Mouse (Mus musculus) embryonic facial prominence, embryonic 13.5 days (tissue): ENCODE data around the gene Cic. TPM values are rescaled to one million over a fixed set of nuclear protein-coding genes. Genes with fewer than 3 reads are reported as not detected.

Experiments
- ATAC-seq: fragments of 200-750 bp; cut with Nextera tagmentation; 2 replicates; pipeline ENCODE4 v1.8.0; 2017; ENCODE audit warnings: low read depth; ENCODE audit not compliant: insufficient number of reproducible peaks, insufficient read depth, low FRiP score, low TSS enrichment
- H3K27ac ChIP-seq: fragments of 300-500 bp; sonication (generic); 2 replicates; pipeline ENCODE4 v1.5.1; 2015; ENCODE audit warnings: moderate library complexity, mild to moderate bottlenecking, inconsistent platforms
- H3K27me3 ChIP-seq: fragments of 300-500 bp; sonication (generic); 2 replicates; pipeline ENCODE4 v1.6.1; 2015; ENCODE audit warnings: mild to moderate bottlenecking, inconsistent platforms
- H3K36me3 ChIP-seq: fragments of 300-500 bp; sonication (generic); 2 replicates; pipeline ENCODE4 v1.6.1; 2015; ENCODE audit warnings: mild to moderate bottlenecking, inconsistent platforms
- H3K4me1 ChIP-seq: fragments of 300-500 bp; sonication (generic); 2 replicates; pipeline ENCODE4 v1.6.1; 2015; ENCODE audit warnings: inconsistent platforms
- H3K4me2 ChIP-seq: fragments of 300-500 bp; sonication (generic); 2 replicates; pipeline ENCODE4 v1.6.1; 2015; ENCODE audit warnings: moderate library complexity, mild to moderate bottlenecking, inconsistent platforms
- H3K4me3 ChIP-seq: fragments of 300-500 bp; sonication (generic); 2 replicates; pipeline ENCODE4 v1.5.1; 2015; ENCODE audit warnings: mild to moderate bottlenecking, inconsistent platforms
- H3K9ac ChIP-seq: fragments of 300-500 bp; sonication (generic); 2 replicates; pipeline ENCODE4 v1.6.1; 2015; ENCODE audit warnings: mild to moderate bottlenecking, inconsistent platforms
- H3K9me3 ChIP-seq: fragments of 300-500 bp; sonication (generic); 2 replicates; pipeline ENCODE4 v1.6.1; 2016; ENCODE audit warnings: inconsistent platforms
- WGBS: fragments of 180-500 bp; shearing (Covaris S2); methylation state at CpG from one replicate; pipeline ENCODE4 v1.1.7; 2015; ENCODE audit warnings: mixed read lengths; 5-methylcytosine and 5-hydroxymethylcytosine counted together
- polyA plus RNA-seq: library from polyadenylated mRNA; unstranded; fragments of >200 nt; fragmentation: Nextera tagmentation; extraction: Ambion mirVana; gene quantifications from 2 replicates; pipeline ENCODE4 v1.2.1, GENCODE M21; 2015

The Cic gene
- polyA plus RNA-seq, 1 experiment from 2014 or later, result 46.2 TPM

- no peak for ATAC-seq
- 86% methylated on average over 3 of the region's 3 CpGs for WGBS
- Histone ChIP-seq H3K9ac (no peak overlapping the region), H3K36me3 (peaks cover 93% of the 10 kb centered on the region), H3K4me2 (no peak overlapping the region), H3K4me1 (peaks cover 32% of the 10 kb centered on the region), H3K27me3 (no peaks in the 10 kb centered on the region), H3K4me3 (peak overlapping the region; percentile 10; the same call in 1 of the 2 replicates), H3K9me3 (no peaks in the 10 kb centered on the region), H3K27ac (no peak overlapping the region)
Observed at GRCm38 (mm10) chr7:25288721-25289120, 21.2 kb downstream of the Cic start.

GRCm38 (mm10) chr7:25289925-25290324, 22.4 kb downstream of the Cic start:
- Histone ChIP-seq H3K4me1 (peaks cover 21% of the 10 kb centered on the region), H3K9ac (no peak overlapping the region), H3K27me3 (no peaks in the 10 kb centered on the region), H3K4me3 (no peak overlapping the region), H3K27ac (no peak overlapping the region), H3K4me2 (no peak overlapping the region), H3K9me3 (no peaks in the 10 kb centered on the region), H3K36me3 (peaks cover 100% of the 10 kb centered on the region)
- WGBS, result 95% methylated on average over 3 of the region's 3 CpGs
- ATAC-seq, result no peak

- Histone ChIP-seq H3K4me1 (peaks cover 23% of the 10 kb centered on the region), H3K27ac (no peak overlapping the region), H3K4me3 (no peak overlapping the region), H3K36me3 (peaks cover 100% of the 10 kb centered on the region), H3K27me3 (no peaks in the 10 kb centered on the region), H3K9ac (0 out of 2 replicates have a peak overlapping the region, but pooled peaks have one; percentile 0), H3K9me3 (no peaks in the 10 kb centered on the region), H3K4me2 (no peak overlapping the region)
- 92% methylated on average over 1 of the region's 1 CpGs for WGBS
- peak; percentile 50; the same call in 1 of the 2 replicates for ATAC-seq
Observed at GRCm38 (mm10) chr7:25290463-25290862, 23.0 kb downstream of the Cic start.

- 74% methylated on average over 2 of the region's 2 CpGs for WGBS
- 0 out of 2 replicates have a peak overlapping the region, but pooled peaks have one; percentile 0 for H3K9ac ChIP-seq
- no peak overlapping the region for H3K4me2 ChIP-seq
- H3K36me3 ChIP-seq, result peaks cover 100% of the 10 kb centered on the region
- peaks cover 23% of the 10 kb centered on the region for H3K4me1 ChIP-seq
- no peaks in the 10 kb centered on the region for H3K27me3 ChIP-seq
- no peak overlapping the region for H3K4me3 ChIP-seq
- 0 out of 2 replicates have a peak overlapping the region, but pooled peaks have one; percentile 39 for H3K27ac ChIP-seq
- no peaks in the 10 kb centered on the region for H3K9me3 ChIP-seq
- no peak for ATAC-seq
Observed at GRCm38 (mm10) chr7:25290911-25291310, 23.4 kb downstream of the Cic start.

- H3K4me2 ChIP-seq, result no peak overlapping the region
- ATAC-seq, result no peak
- H3K27ac ChIP-seq, result no peak overlapping the region
- H3K36me3 ChIP-seq, result peaks cover 91% of the 10 kb centered on the region
- H3K4me3 ChIP-seq, result no peak overlapping the region
- H3K27me3 ChIP-seq, result no peaks in the 10 kb centered on the region
- H3K9ac ChIP-seq, result peak overlapping the region; percentile 27; the same call in 1 of the 2 replicates
- H3K9me3 ChIP-seq, result no peaks in the 10 kb centered on the region
- peaks cover 32% of the 10 kb centered on the region for H3K4me1 ChIP-seq
- 66% methylated on average over 7 of the region's 7 CpGs for WGBS
Observed at GRCm38 (mm10) chr7:25292107-25292506, 24.6 kb downstream of the Cic start.

GRCm38 (mm10) chr7:25293191-25293739, 25.8 kb downstream of the Cic start:
- Histone ChIP-seq H3K4me1 (peaks cover 35% of the 10 kb centered on the region), H3K27me3 (no peaks in the 10 kb centered on the region), H3K9me3 (no peaks in the 10 kb centered on the region), H3K36me3 (peaks cover 79% of the 10 kb centered on the region), H3K4me3 (no peak overlapping the region), H3K4me2 (no peak overlapping the region), H3K27ac (peak overlapping the region; percentile 64; the same call in 1 of the 2 replicates), H3K9ac (no peak overlapping the region)
- 79% methylated on average over 10 of the region's 10 CpGs for WGBS
- ATAC-seq, result no peak

- Histone ChIP-seq H3K27ac (no peak overlapping the region), H3K4me2 (no peak overlapping the region), H3K9ac (no peak overlapping the region)
Observed at GRCm38 (mm10) chr7:25294495-25294894, 27.0 kb downstream of the Cic start.

GRCm38 (mm10) chr7:25294960-25295722, 27.6 kb downstream of the Cic start:
- H3K9me3 ChIP-seq, result no peaks in the 10 kb centered on the region
- H3K4me1 ChIP-seq, result peaks cover 39% of the 10 kb centered on the region
- H3K4me3 ChIP-seq, result no peak overlapping the region
- ATAC-seq, result no peak
- 0 out of 2 replicates have a peak overlapping the region, but pooled peaks have one; percentile 6 for H3K9ac ChIP-seq
- WGBS, result 84% methylated on average over 12 of the region's 12 CpGs
- peaks cover 61% of the 10 kb centered on the region for H3K36me3 ChIP-seq
- no peak overlapping the region for H3K27ac ChIP-seq
- no peaks in the 10 kb centered on the region for H3K27me3 ChIP-seq
- H3K4me2 ChIP-seq, result no peak overlapping the region

More at GRCm38 (mm10) chr7:25294495-25294894, 27.0 kb downstream of the Cic start:
- Histone ChIP-seq H3K4me1 (peaks cover 39% of the 10 kb centered on the region), H3K4me3 (no peak overlapping the region), H3K36me3 (peaks cover 67% of the 10 kb centered on the region), H3K9me3 (no peaks in the 10 kb centered on the region), H3K27me3 (no peaks in the 10 kb centered on the region)
- 86% methylated on average over 4 of the region's 4 CpGs for WGBS
- no peak for ATAC-seq

- H3K9ac ChIP-seq, result peak overlapping the region; percentile 91
- H3K36me3 ChIP-seq, result peaks cover 42% of the 10 kb centered on the region
- H3K9me3 ChIP-seq, result no peaks in the 10 kb centered on the region
- under 1% methylated on average over 21 of the region's 21 CpGs for WGBS
- peak overlapping the region; percentile 88 for H3K4me3 ChIP-seq
- H3K27ac ChIP-seq, result peak overlapping the region; percentile 97
- H3K27me3 ChIP-seq, result no peaks in the 10 kb centered on the region
- H3K4me2 ChIP-seq, result peak overlapping the region; percentile 78
- peaks cover 27% of the 10 kb centered on the region for H3K4me1 ChIP-seq
- ATAC-seq, result no peak; the same call in 1 of the 2 replicates
Observed at GRCm38 (mm10) chr7:25296945-25297453, 29.5 kb downstream of the Cic start.

- peak within 1 kb of the TSS; percentile 78 for H3K4me2 ChIP-seq
- H3K4me3 ChIP-seq, result peak within 1 kb of the TSS; percentile 88
- H3K9ac ChIP-seq, result peak within 1 kb of the TSS; percentile 91
- H3K9me3 ChIP-seq, result no peaks in the 10 kb centered on the region
- H3K27me3 ChIP-seq, result no peaks in the 10 kb centered on the region
- peak; percentile 85 for ATAC-seq
- H3K4me1 ChIP-seq, result peaks cover 27% of the 10 kb centered on the region
- peak within 1 kb of the TSS; percentile 97 for H3K27ac ChIP-seq
- WGBS, result under 1% methylated on average over 52 of the region's 52 CpGs
- peaks cover 35% of the 10 kb centered on the region for H3K36me3 ChIP-seq
Observed at GRCm38 (mm10) chr7:25297454-25298325, 30.2 kb downstream of the Cic start, which contains the start of gene Pafah1b3. Pafah1b3 (minus strand) TSS chr7:25297986.

- H3K27me3 ChIP-seq, result no peaks in the 10 kb centered on the region
- ATAC-seq, result no peak
- peaks cover 23% of the 10 kb centered on the region for H3K4me1 ChIP-seq
- H3K4me3 ChIP-seq, result no peak within 1 kb of the TSS
- H3K9me3 ChIP-seq, result no peaks in the 10 kb centered on the region
- 51% methylated on average over 19 of the region's 19 CpGs for WGBS
- no peak within 1 kb of the TSS for H3K9ac ChIP-seq
- no peak within 1 kb of the TSS for H3K4me2 ChIP-seq
- peaks cover 1% of the 10 kb centered on the region for H3K36me3 ChIP-seq
- H3K27ac ChIP-seq, result no peak within 1 kb of the TSS
Observed at GRCm38 (mm10) chr7:25301063-25301462, 33.6 kb downstream of the Cic start, which contains the start of gene Prr19. Prr19 (plus strand) TSS chr7:25301411.
